Mouse (Mus musculus) layer of hippocampus, adult 11-12 months (tissue): ENCODE results near the gene Cfap298.
A peak's percentile ranks its signal among the peaks of the same experiment; 100 is the strongest.

ENCODE experiments used
- DNase-seq: peaks from one replicate; pipeline ENCODE4 v3.0.0; 2022; ENCODE audit warnings: low spot score

Cfap298 gene

GRCm38 (mm10) chr16:90911766-90912165 is 23.1 kb downstream of the Cfap298 start:
- no peak for DNase-seq

GRCm38 (mm10) chr16:90910855-90911533 is 23.9 kb downstream of the Cfap298 start:
- no peak for DNase-seq

- DNase-seq = no peak
These were observed 27.7 kb downstream of the Cfap298 start for GRCm38 (mm10) chr16:90907250-90907649.

- no peak for DNase-seq
These were observed 31.6 kb downstream of the Cfap298 start for GRCm38 (mm10) chr16:90903300-90903699.

GRCm38 (mm10) chr16:90901364-90901763 is 33.5 kb downstream of the Cfap298 start:
- no peak for DNase-seq

- DNase-seq = no peak
These were observed 35.4 kb downstream of the Cfap298 start for GRCm38 (mm10) chr16:90899498-90899897.

- DNase-seq = no peak
These were observed 37.3 kb downstream of the Cfap298 start for GRCm38 (mm10) chr16:90897651-90898050.

- DNase-seq = no peak
These were observed 41.1 kb downstream of the Cfap298 start for GRCm38 (mm10) chr16:90893792-90894191.

GRCm38 (mm10) chr16:90893019-90893418 is 41.9 kb downstream of the Cfap298 start:
- peak; percentile 11 for DNase-seq

- DNase-seq = no peak
These were observed 42.8 kb downstream of the Cfap298 start for GRCm38 (mm10) chr16:90892081-90892480.

- no peak for DNase-seq
These were observed 43.3 kb downstream of the Cfap298 start for GRCm38 (mm10) chr16:90891601-90892000.

- no peak for DNase-seq
These were observed 44.2 kb downstream of the Cfap298 start for GRCm38 (mm10) chr16:90890683-90891082.

- DNase-seq = peak; percentile 10
These were observed 48.9 kb downstream of the Cfap298 start for GRCm38 (mm10) chr16:90885781-90886565.

- no peak for DNase-seq
These were observed 49.6 kb downstream of the Cfap298 start for GRCm38 (mm10) chr16:90885351-90885750.

GRCm38 (mm10) chr16:90882501-90882977 is 52.4 kb downstream of the Cfap298 start:
- DNase-seq = no peak

GRCm38 (mm10) chr16:90878135-90878860 is 56.6 kb downstream of the Cfap298 start:
- no peak for DNase-seq
